Mouse (Mus musculus): Measurements from ENCODE around the gene Hmx3.

- TF ChIP-seq JUND (conservative IDR thresholded peaks at IDR 0.05; ENCODE audit: low read depth, low read length) (no peak), UBTF (IDR thresholded peaks at IDR 0.05; ENCODE audit: low read depth, low read length) (no peak), KAT2A (IDR thresholded peaks at IDR 0.05; ENCODE audit: insufficient replicate concordance, low read length) (no peak), USF2 (conservative IDR thresholded peaks at IDR 0.05; ENCODE audit: low read depth, low read length) (no peak)
These were observed at the start of gene Hmx3 for GRCm38 (mm10) chr7:131542115-131542871.

Measured in CH12.LX (cell line).